ENCODE assay signal across 22 mouse cellular contexts in the genomic region with DNA sequence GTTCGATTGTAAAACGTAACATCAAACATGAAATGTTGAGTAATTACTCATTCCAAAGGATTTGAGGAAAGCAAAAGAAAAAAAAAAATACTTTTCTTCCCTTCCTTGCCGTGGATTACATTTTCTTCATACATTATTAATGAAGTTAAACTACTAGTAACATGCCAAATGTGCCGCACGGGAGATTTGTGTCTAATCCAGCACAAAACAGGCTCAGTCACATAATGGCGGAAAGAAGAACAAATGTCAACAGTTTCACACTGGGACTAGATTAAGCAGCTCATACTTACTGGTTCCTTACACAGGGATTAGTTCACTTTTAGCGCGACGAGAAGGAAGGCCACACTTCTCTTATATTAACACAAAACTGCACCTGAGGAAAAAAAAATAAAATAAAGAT.
DNase-seq lines count a peak whose midpoint lies in the region; ATAC-seq and TF ChIP-seq lines count a peak whose summit lies in the region.
"Had no signal": no experiment of that assay in that cellular context is flagged by ENCODE, and none has a peak within 500 bp of the region (broad histone marks: within the 10 kb centered on the region; RNA-seq: fewer than 3 reads in every experiment).

No protein-coding gene starts in this region.

- DNase-seq in forebrain, postnatal 0 days, result peak; percentile 13
- no peak for DNase-seq in neural tube, embryonic 10.5 days (ENCODE audit: extremely low spot score, low spot score)
- peak; percentile 17 for DNase-seq in midbrain, postnatal 0 days (ENCODE audit: low spot score)
- DNase-seq in stomach, postnatal 0 days (ENCODE audit: low spot score), result no peak
- no peak for DNase-seq in thymus, adult 18-20 months
- no peak for DNase-seq in gastrocnemius, postnatal 25 days
- DNase-seq: adrenal gland, postnatal 10 days; cerebellum, adult 11-12 months; cerebellum, postnatal 25 days; heart, postnatal 10 days; lung, postnatal 14 days had no signal

- no peak for TF ChIP-seq CTCF in forebrain, postnatal 0 days (IDR thresholded peaks at IDR 0.05; ENCODE audit: low read depth)
- no peak for TF ChIP-seq CTCF in midbrain, postnatal 0 days (IDR thresholded peaks at IDR 0.05)
- TF ChIP-seq CTCF in stomach, postnatal 0 days (IDR thresholded peaks at IDR 0.05; ENCODE audit: low read depth), result no peak

- TF ChIP-seq EP300 in stomach, postnatal 0 days (optimal IDR thresholded peaks at IDR 0.05), result no peak

- H3K4me3 ChIP-seq in forebrain, postnatal 0 days (ENCODE audit: low read depth, low read length), result no peak overlapping the region
- no peak overlapping the region for H3K4me3 ChIP-seq in forebrain, embryonic 13.5 days
- no peak overlapping the region for H3K4me3 ChIP-seq in neural tube, embryonic 13.5 days
- no peak overlapping the region; the same call in 1 of the 2 replicates for H3K4me3 ChIP-seq in midbrain, postnatal 0 days (ENCODE audit: low read depth, low read length)
- H3K4me3 ChIP-seq in stomach, postnatal 0 days (ENCODE audit: low read depth, low read length), result no peak overlapping the region
- H3K4me3 ChIP-seq: forebrain, embryonic 15.5 days; heart, embryonic 10.5 days; hindbrain, embryonic 12.5 days; intestine, embryonic 15.5 days; layer of hippocampus, adult 2 months; limb, embryonic 15.5 days; liver, embryonic 15.5 days had no signal

- H3K27ac ChIP-seq in forebrain, postnatal 0 days (ENCODE audit: low read depth, low read length), result no peak overlapping the region
- no peak overlapping the region for H3K27ac ChIP-seq in forebrain, embryonic 13.5 days
- H3K27ac ChIP-seq in neural tube, embryonic 13.5 days (replicated peaks), result no peak overlapping the region
- no peak overlapping the region for H3K27ac ChIP-seq in midbrain, postnatal 0 days (ENCODE audit: low read depth, low read length)
- H3K27ac ChIP-seq in stomach, postnatal 0 days (replicated peaks), result no peak overlapping the region
- H3K27ac ChIP-seq: forebrain, embryonic 15.5 days; heart, embryonic 10.5 days; hindbrain, embryonic 12.5 days; intestine, embryonic 15.5 days; layer of hippocampus, adult 2 months; limb, embryonic 15.5 days; liver, embryonic 15.5 days had no signal

- no peak for ATAC-seq in forebrain, postnatal 0 days
- ATAC-seq in forebrain, embryonic 13.5 days, result no peak
- no peak for ATAC-seq in neural tube, embryonic 13.5 days (ENCODE audit: low read depth)
- no peak for ATAC-seq in midbrain, postnatal 0 days (ENCODE audit: low FRiP score)
- no peak for ATAC-seq in stomach, postnatal 0 days (ENCODE audit: low FRiP score, low TSS enrichment)
- ATAC-seq: activated CD4-positive, CD25-positive, alpha-beta regulatory T cell, adult 4 months; forebrain, embryonic 15.5 days; intestine, embryonic 15.5 days had no signal

- H3K4me1 ChIP-seq in forebrain, postnatal 0 days (ENCODE audit: insufficient read depth), result no peaks in the 10 kb centered on the region
- no peaks in the 10 kb centered on the region for H3K4me1 ChIP-seq in forebrain, embryonic 13.5 days
- 0 out of 2 replicates have a peak, but pooled peaks cover 6% of the 10 kb centered on the region for H3K4me1 ChIP-seq in neural tube, embryonic 13.5 days (replicated peaks)
- no peaks in the 10 kb centered on the region; the same call in 1 of the 2 replicates for H3K4me1 ChIP-seq in midbrain, postnatal 0 days (ENCODE audit: insufficient read depth, low read length)
- no peaks in the 10 kb centered on the region for H3K4me1 ChIP-seq in stomach, postnatal 0 days (replicated peaks; ENCODE audit: control insufficient read depth, insufficient read depth)
- H3K4me1 ChIP-seq: forebrain, embryonic 15.5 days; heart, embryonic 10.5 days; hindbrain, embryonic 12.5 days; intestine, embryonic 15.5 days; limb, embryonic 15.5 days; liver, embryonic 15.5 days had no signal

- no peaks in the 10 kb centered on the region for H3K27me3 ChIP-seq in forebrain, postnatal 0 days (ENCODE audit: insufficient read depth, low read length)
- H3K27me3 ChIP-seq in forebrain, embryonic 13.5 days, result no peaks in the 10 kb centered on the region
- H3K27me3 ChIP-seq in neural tube, embryonic 13.5 days, result no peaks in the 10 kb centered on the region
- H3K27me3 ChIP-seq in midbrain, postnatal 0 days (ENCODE audit: insufficient read depth, low read length), result no peaks in the 10 kb centered on the region
- H3K27me3 ChIP-seq in stomach, postnatal 0 days (ENCODE audit: control insufficient read depth, insufficient read depth, low read length), result no peaks in the 10 kb centered on the region
- H3K27me3 ChIP-seq: forebrain, embryonic 15.5 days; hindbrain, embryonic 12.5 days; intestine, embryonic 15.5 days; limb, embryonic 15.5 days; liver, embryonic 15.5 days had no signal

- H3K36me3 ChIP-seq in forebrain, postnatal 0 days (ENCODE audit: insufficient read depth), result no peaks in the 10 kb centered on the region
- H3K36me3 ChIP-seq in forebrain, embryonic 13.5 days (ENCODE audit: poor library complexity, severe bottlenecking), result no peaks in the 10 kb centered on the region
- H3K36me3 ChIP-seq in neural tube, embryonic 13.5 days, result no peaks in the 10 kb centered on the region
- no peaks in the 10 kb centered on the region for H3K36me3 ChIP-seq in midbrain, postnatal 0 days (ENCODE audit: insufficient read depth, low read length)
- H3K36me3 ChIP-seq in stomach, postnatal 0 days (ENCODE audit: control insufficient read depth, insufficient read depth, low read length), result no peaks in the 10 kb centered on the region
- H3K36me3 ChIP-seq: forebrain, embryonic 15.5 days; G1E; heart, embryonic 10.5 days; hindbrain, embryonic 12.5 days; intestine, embryonic 15.5 days; limb, embryonic 15.5 days; liver, embryonic 15.5 days had no signal

- no peak overlapping the region for H3K9ac ChIP-seq in forebrain, postnatal 0 days
- H3K9ac ChIP-seq in forebrain, embryonic 13.5 days, result no peak overlapping the region
- H3K9ac ChIP-seq in neural tube, embryonic 13.5 days, result no peak overlapping the region
- H3K9ac ChIP-seq in midbrain, postnatal 0 days (replicated peaks; ENCODE audit: low read length, poor library complexity, severe bottlenecking), result no peak overlapping the region
- H3K9ac ChIP-seq in stomach, postnatal 0 days (ENCODE audit: low read length), result no peak overlapping the region
- H3K9ac ChIP-seq: forebrain, embryonic 15.5 days; hindbrain, embryonic 12.5 days; intestine, embryonic 15.5 days; limb, embryonic 15.5 days; liver, embryonic 15.5 days had no signal

- 38% methylated on average over 9 of the region's 9 CpGs for WGBS in forebrain, postnatal 0 days
- 57% methylated on average over 9 of the region's 9 CpGs for WGBS in forebrain, embryonic 13.5 days
- 48% methylated on average over 9 of the region's 9 CpGs for WGBS in neural tube, embryonic 13.5 days
- 15% methylated on average over 9 of the region's 9 CpGs for WGBS in midbrain, postnatal 0 days
- 37% methylated on average over 9 of the region's 9 CpGs for WGBS in stomach, postnatal 0 days

- no peaks in the 10 kb centered on the region for H3K9me3 ChIP-seq in forebrain, postnatal 0 days (ENCODE audit: low read length)
- H3K9me3 ChIP-seq in forebrain, embryonic 13.5 days (replicated peaks), result no peaks in the 10 kb centered on the region
- H3K9me3 ChIP-seq in neural tube, embryonic 13.5 days, result no peaks in the 10 kb centered on the region
- no peaks in the 10 kb centered on the region for H3K9me3 ChIP-seq in midbrain, postnatal 0 days (ENCODE audit: low read length)
- no peaks in the 10 kb centered on the region for H3K9me3 ChIP-seq in stomach, postnatal 0 days (ENCODE audit: control insufficient read depth, low read length)
- H3K9me3 ChIP-seq: forebrain, embryonic 15.5 days; heart, embryonic 10.5 days; hindbrain, embryonic 12.5 days; intestine, embryonic 15.5 days; limb, embryonic 15.5 days; liver, embryonic 15.5 days had no signal

- no peak overlapping the region for H3K4me2 ChIP-seq in forebrain, postnatal 0 days (ENCODE audit: low read depth)
- H3K4me2 ChIP-seq in forebrain, embryonic 13.5 days, result no peak overlapping the region
- peak overlapping the region; percentile 20; the same call in 1 of the 2 replicates for H3K4me2 ChIP-seq in neural tube, embryonic 13.5 days
- peak overlapping the region; percentile 39; the same call in 1 of the 2 replicates for H3K4me2 ChIP-seq in midbrain, postnatal 0 days (ENCODE audit: low read depth, low read length, poor library complexity, severe bottlenecking)
- peak overlapping the region; percentile 9; the same call in 1 of the 2 replicates for H3K4me2 ChIP-seq in stomach, postnatal 0 days (replicated peaks; ENCODE audit: low read depth)
- H3K4me2 ChIP-seq: forebrain, embryonic 15.5 days; hindbrain, embryonic 12.5 days; intestine, embryonic 15.5 days; limb, embryonic 15.5 days; liver, embryonic 15.5 days had no signal

Comparison
In these comparisons a context has a peak if more than half of its experiments do, and no peak if none do; other contexts are left out.
1. DNase-seq: peak in forebrain, postnatal 0 days (single experiment) and midbrain, postnatal 0 days (single experiment); none in neural tube, embryonic 10.5 days (single experiment), stomach, postnatal 0 days (single experiment), thymus, adult 18-20 months (0 of 2) and gastrocnemius, postnatal 25 days (single experiment).
2. H3K4me2 ChIP-seq: peak in neural tube, embryonic 13.5 days (single experiment), midbrain, postnatal 0 days (single experiment) and stomach, postnatal 0 days (single experiment); none in forebrain, postnatal 0 days (single experiment) and forebrain, embryonic 13.5 days (single experiment).